Mouse (Mus musculus) stomach, embryonic 14.5 days (tissue): ENCODE measurements around the gene 1700001O22Rik. TPM values are rescaled to one million over a fixed set of nuclear protein-coding genes. Genes with fewer than 3 reads are reported as not detected.

Source experiments
- ATAC-seq: fragments of 200-750 bp; cut with Nextera tagmentation; 2 replicates; pipeline ENCODE4 v1.8.0; 2017; ENCODE audit warnings: low read depth, moderate TSS enrichment; ENCODE audit not compliant: insufficient number of reproducible peaks, insufficient read depth, low FRiP score
- H3K27ac ChIP-seq: fragments of 300-500 bp; sonication (generic); 2 replicates; pipeline ENCODE4 v1.5.1; 2014; ENCODE audit warnings: mild to moderate bottlenecking, low read length, moderate library complexity, mixed read lengths
- H3K27me3 ChIP-seq: fragments of 300-500 bp; sonication (generic); 2 replicates; pipeline ENCODE4 v1.6.1; 2014; ENCODE audit warnings: low read length, control low read depth, mixed read lengths; ENCODE audit not compliant: control insufficient read depth, insufficient read depth
- H3K36me3 ChIP-seq: fragments of 300-500 bp; sonication (generic); 2 replicates; pipeline ENCODE4 v1.6.1; 2014; ENCODE audit warnings: mild to moderate bottlenecking, control low read depth, low read length, moderate library complexity, mixed read lengths; ENCODE audit not compliant: control insufficient read depth, insufficient read depth
- H3K4me1 ChIP-seq: fragments of 300-500 bp; sonication (generic); 2 replicates; pipeline ENCODE4 v1.6.1; 2014; ENCODE audit warnings: low read length, control low read depth, mixed read lengths; ENCODE audit not compliant: control insufficient read depth, insufficient read depth
- H3K4me2 ChIP-seq: fragments of 300-500 bp; sonication (generic); replicated peaks from 2 replicates; pipeline ENCODE4 v1.6.1; 2014; ENCODE audit warnings: low read depth, low read length, control low read depth
- H3K4me3 ChIP-seq: fragments of 300-500 bp; sonication (generic); 2 replicates; pipeline ENCODE4 v1.5.1; 2014; ENCODE audit warnings: low read depth, low read length, control low read depth
- H3K9ac ChIP-seq: fragments of 300-500 bp; sonication (generic); replicated peaks from 2 replicates; pipeline ENCODE4 v1.6.1; 2014; ENCODE audit warnings: low read depth, mild to moderate bottlenecking, control low read depth, low read length, moderate library complexity, mixed read lengths
- H3K9me3 ChIP-seq: fragments of 300-500 bp; sonication (generic); 2 replicates; pipeline ENCODE4 v1.6.1; 2016; ENCODE audit warnings: low read depth, low read length, control low read depth; ENCODE audit not compliant: control insufficient read depth
- WGBS: fragments of 180-500 bp; shearing (Covaris S2); extraction: QIAGEN DNeasy Blood & Tissue Kit; methylation state at CpG from one replicate; pipeline ENCODE4 v1.1.7; 2014; 5-methylcytosine and 5-hydroxymethylcytosine counted together
- polyA plus RNA-seq: library from polyadenylated mRNA; unstranded; fragments of >200 nt; fragmentation: Nextera tagmentation; extraction: Ambion mirVana; gene quantifications from 2 replicates; pipeline ENCODE4 v1.2.1, GENCODE M21; 2014

1700001O22Rik gene
- polyA plus RNA-seq, 1 experiment from 2014 or later = 3.3 TPM

DNA sequence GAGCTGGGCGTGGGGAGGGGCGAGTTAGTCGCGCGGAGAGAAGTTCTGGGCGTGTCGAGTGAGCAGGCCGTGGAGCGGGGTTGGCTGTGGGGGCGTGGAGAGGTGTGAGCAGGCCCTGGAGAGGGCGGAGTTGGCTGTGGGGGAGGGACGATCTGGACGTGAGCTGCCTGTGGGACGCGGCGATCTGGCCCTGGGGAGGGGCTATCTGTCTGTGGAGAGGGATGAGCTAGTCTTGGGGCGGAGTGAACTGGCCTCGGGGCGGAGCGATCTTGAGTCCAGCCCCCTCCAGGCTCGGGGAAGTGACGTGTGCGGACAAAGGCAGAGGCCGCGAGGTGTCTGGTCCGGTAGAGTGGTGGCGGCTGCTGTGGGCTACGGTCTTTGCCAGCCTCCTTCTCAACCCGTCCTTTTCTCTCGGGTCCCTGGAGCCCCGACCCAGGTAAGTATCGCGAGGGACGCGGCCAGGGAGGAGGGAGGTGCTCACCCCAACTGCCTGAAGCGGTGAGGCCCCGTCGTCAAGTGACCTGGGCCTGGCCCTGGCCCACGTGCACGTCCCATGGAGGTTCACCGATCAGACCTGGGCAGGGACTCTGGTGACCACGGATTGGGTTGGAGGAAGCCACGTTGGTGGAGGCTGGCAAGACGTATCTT is 4.3 kb upstream of the 1700001O22Rik start, which contains the start of gene Ntmt1:
Ntmt1 (plus strand) TSS at position 179 of the 648 bp plus-strand sequence.
- peaks cover 17% of the 10 kb centered on the region for H3K4me1 ChIP-seq
- peak; percentile 99 for ATAC-seq
- H3K27me3 ChIP-seq = no peaks in the 10 kb centered on the region
- H3K27ac ChIP-seq = peak within 1 kb of the TSS; percentile 75
- H3K36me3 ChIP-seq = peaks cover 3% of the 10 kb centered on the region; the same call in 1 of the 2 replicates
- no peaks in the 10 kb centered on the region for H3K9me3 ChIP-seq
- peak within 1 kb of the TSS; percentile 96 for H3K4me2 ChIP-seq
- peak within 1 kb of the TSS; percentile 61 for H3K4me3 ChIP-seq
- WGBS = under 1% methylated on average over 43 of the region's 44 CpGs
- H3K9ac ChIP-seq = peak within 1 kb of the TSS; percentile 67

GRCm38 (mm10) chr2:30807147-30807647 is 3.7 kb upstream of the 1700001O22Rik start:
- 8% methylated on average over 28 of the region's 28 CpGs for WGBS
- peak; percentile 8; the same call in 1 of the 2 replicates for ATAC-seq
- peak overlapping the region; percentile 75; the same call in 1 of the 2 replicates for H3K27ac ChIP-seq
- peak overlapping the region; percentile 61 for H3K4me3 ChIP-seq
- H3K9me3 ChIP-seq = no peaks in the 10 kb centered on the region
- H3K36me3 ChIP-seq = peaks cover 3% of the 10 kb centered on the region; the same call in 1 of the 2 replicates
- H3K4me2 ChIP-seq = peak overlapping the region; percentile 61
- H3K4me1 ChIP-seq = peaks cover 17% of the 10 kb centered on the region
- H3K9ac ChIP-seq = no peak overlapping the region; the same call in 1 of the 2 replicates
- H3K27me3 ChIP-seq = no peaks in the 10 kb centered on the region

GRCm38 (mm10) chr2:30805983-30806382 is 2.5 kb upstream of the 1700001O22Rik start:
- H3K4me3 ChIP-seq = no peak overlapping the region
- no peak overlapping the region for H3K27ac ChIP-seq
- no peaks in the 10 kb centered on the region for H3K36me3 ChIP-seq
- H3K4me2 ChIP-seq = no peak overlapping the region
- no peaks in the 10 kb centered on the region for H3K9me3 ChIP-seq
- H3K27me3 ChIP-seq = 0 out of 2 replicates have a peak, but pooled peaks cover 4% of the 10 kb centered on the region
- H3K4me1 ChIP-seq = peaks cover 19% of the 10 kb centered on the region
- H3K9ac ChIP-seq = no peak overlapping the region
- ATAC-seq = no peak
- 91% methylated on average over 2 of the region's 2 CpGs for WGBS

DNA sequence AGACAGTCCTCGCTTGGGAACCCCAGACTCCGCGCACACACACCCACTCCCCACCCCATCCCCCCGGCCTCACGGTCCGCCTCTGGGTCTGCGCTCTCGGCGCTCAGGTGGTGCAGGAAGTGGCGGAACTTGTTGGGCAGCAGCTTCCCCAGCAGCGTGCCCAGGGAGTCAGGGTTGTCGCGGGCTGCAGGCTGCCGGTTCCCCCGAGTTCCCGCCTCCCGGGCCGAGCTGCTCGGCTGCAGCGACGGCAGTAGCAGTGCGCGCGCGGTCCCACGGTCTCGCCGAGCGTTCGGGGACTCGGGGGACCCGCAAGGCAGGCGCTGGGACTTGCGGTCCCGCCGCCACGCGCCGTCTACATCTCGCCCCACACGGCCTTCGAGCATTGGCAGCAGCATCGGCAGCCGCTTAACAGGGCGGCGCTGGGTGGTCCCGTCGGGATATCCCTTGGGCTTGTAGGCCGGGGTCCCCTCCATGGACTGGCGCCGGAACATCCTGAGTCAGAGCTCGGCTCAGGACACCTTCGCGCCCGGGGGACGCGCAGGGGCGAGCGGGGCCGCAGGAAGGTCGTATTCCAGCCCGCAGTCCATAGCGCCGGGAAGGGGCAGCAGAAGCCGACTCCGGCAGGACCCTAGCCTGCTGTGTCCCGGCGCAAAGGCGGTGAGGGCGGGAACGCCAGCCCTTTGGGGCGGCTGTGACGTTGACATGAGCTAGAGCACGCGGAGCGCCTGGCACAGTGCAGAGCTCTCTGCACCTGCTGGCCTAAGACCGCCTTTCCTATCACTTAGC is 2.2 kb downstream of the 1700001O22Rik start:
- H3K4me2 ChIP-seq = peak overlapping the region; percentile 98
- under 1% methylated on average over 77 of the region's 77 CpGs for WGBS
- no peaks in the 10 kb centered on the region for H3K9me3 ChIP-seq
- peaks cover 12% of the 10 kb centered on the region; the same call in 1 of the 2 replicates for H3K4me1 ChIP-seq
- H3K27me3 ChIP-seq = 0 out of 2 replicates have a peak, but pooled peaks cover 4% of the 10 kb centered on the region
- H3K27ac ChIP-seq = no peak overlapping the region
- no peaks in the 10 kb centered on the region for H3K36me3 ChIP-seq
- 0 out of 2 replicates have a peak, but pooled peaks have one; percentile 40 for ATAC-seq
- peak overlapping the region; percentile 57 for H3K9ac ChIP-seq
- H3K4me3 ChIP-seq = peak overlapping the region; percentile 41

DNA sequence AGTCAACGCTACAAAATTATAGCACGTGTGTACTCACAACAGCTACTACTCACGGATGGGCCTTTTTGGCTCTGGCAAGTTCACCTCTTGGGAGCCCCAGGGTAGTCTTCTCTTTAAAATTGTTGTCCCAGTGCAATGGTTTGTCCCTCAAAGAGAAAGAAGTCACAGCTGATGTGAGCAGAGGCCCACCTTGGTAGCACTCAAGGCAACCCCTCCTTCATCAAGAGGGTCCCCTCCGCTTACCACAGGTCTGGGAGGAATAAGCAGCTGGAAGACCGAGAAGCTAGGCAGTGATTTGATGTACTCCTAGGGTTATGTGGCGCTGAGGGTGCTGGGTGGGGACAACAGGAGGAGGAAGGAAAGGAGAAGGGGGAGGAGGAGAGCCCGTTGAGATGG is 2.8 kb downstream of the 1700001O22Rik start:
- no peaks in the 10 kb centered on the region for H3K9me3 ChIP-seq

DNA sequence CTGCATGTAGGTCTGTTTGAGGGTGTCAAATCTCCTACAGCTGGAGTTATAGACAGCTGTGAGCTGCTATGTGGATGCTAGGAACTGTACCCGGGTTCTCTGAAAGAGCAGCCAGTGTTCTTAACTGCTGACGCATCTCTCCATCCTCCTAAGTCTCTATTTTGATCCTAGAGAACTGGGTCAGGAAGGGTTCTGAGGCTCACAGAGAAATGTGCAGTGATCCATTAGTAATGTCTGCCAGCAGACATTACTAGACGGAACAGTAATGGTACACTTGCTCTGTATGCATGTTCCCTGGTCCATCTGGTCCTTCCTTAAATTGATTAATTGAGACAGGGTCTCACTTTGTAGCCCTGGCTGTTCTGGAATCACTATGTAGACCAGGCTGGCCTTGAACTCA is 4.0 kb downstream of the 1700001O22Rik start:
- H3K36me3 ChIP-seq = no peaks in the 10 kb centered on the region
- H3K27me3 ChIP-seq = 0 out of 2 replicates have a peak, but pooled peaks cover 4% of the 10 kb centered on the region
- H3K27ac ChIP-seq = no peak overlapping the region
- no peak overlapping the region for H3K4me3 ChIP-seq
- H3K4me2 ChIP-seq = no peak overlapping the region
- no peak for ATAC-seq
- WGBS = 69% methylated on average over 3 of the region's 3 CpGs
- no peaks in the 10 kb centered on the region for H3K9me3 ChIP-seq
- H3K4me1 ChIP-seq = peaks cover 17% of the 10 kb centered on the region
- H3K9ac ChIP-seq = no peak overlapping the region

More for the DNA sequence above, 2.8 kb downstream of the 1700001O22Rik start:
- peak overlapping the region; percentile 41; the same call in 1 of the 2 replicates for H3K4me3 ChIP-seq
- no peak overlapping the region for H3K27ac ChIP-seq
- H3K36me3 ChIP-seq = no peaks in the 10 kb centered on the region
- peak overlapping the region; percentile 98 for H3K4me2 ChIP-seq
- no peak for ATAC-seq
- peaks cover 17% of the 10 kb centered on the region for H3K4me1 ChIP-seq
- H3K27me3 ChIP-seq = 0 out of 2 replicates have a peak, but pooled peaks cover 4% of the 10 kb centered on the region
- H3K9ac ChIP-seq = peak overlapping the region; percentile 57
- WGBS = 34% methylated on average over 7 of the region's 7 CpGs

DNA sequence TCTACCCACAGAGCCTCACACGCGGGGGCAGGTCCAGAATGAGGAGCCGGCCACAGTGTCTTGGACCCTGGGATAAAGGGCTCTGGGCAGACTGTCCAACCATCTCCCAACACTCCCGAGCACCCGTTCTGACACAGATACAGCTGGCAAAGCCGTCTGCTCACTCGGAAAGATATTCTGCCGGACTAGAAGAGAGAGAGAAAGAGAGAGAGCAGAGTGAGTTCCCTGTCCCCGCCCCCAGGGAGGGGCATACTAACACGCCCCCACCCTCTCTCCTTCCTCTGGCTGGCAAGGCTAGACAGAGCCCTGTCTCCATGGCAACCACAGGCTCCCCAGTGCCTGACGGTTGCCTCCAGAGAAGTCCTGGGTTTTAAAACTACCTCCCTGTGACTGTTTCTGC is 7.1 kb downstream of the 1700001O22Rik start:
- no peaks in the 10 kb centered on the region for H3K27me3 ChIP-seq
- H3K27ac ChIP-seq = peak overlapping the region; percentile 22; the same call in 1 of the 2 replicates
- H3K36me3 ChIP-seq = no peaks in the 10 kb centered on the region
- H3K4me3 ChIP-seq = peak overlapping the region; percentile 14
- WGBS = 8% methylated on average over 11 of the region's 11 CpGs
- H3K4me2 ChIP-seq = peak overlapping the region; percentile 35
- no peak overlapping the region for H3K9ac ChIP-seq
- peak; percentile 68 for ATAC-seq
- H3K4me1 ChIP-seq = peaks cover 20% of the 10 kb centered on the region
- no peaks in the 10 kb centered on the region for H3K9me3 ChIP-seq

DNA sequence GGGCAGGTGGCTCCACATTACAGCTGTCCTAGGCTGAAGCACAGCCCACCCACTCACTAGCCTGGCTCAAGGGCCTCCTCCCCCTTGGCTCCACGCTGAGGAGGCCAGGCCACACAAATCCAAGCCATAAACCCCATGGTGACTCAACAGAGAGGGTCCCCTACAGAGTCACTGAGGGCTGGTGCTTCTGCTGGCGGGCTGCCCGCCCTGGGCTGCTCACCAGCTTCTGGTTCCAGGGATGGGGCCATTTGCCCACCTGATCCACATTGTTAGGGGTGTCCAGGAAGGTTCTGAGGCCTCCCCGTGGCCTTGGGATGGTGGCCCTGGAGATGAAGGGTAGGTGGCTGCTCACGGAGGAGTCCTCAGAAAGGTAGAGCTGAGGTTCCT is 7.6 kb downstream of the 1700001O22Rik start:
- 69% methylated on average over 5 of the region's 5 CpGs for WGBS
- Histone ChIP-seq H3K27me3 (no peaks in the 10 kb centered on the region), H3K36me3 (no peaks in the 10 kb centered on the region), H3K4me1 (peaks cover 17% of the 10 kb centered on the region), H3K4me2 (peak overlapping the region; percentile 35; the same call in 1 of the 2 replicates), H3K9me3 (no peaks in the 10 kb centered on the region), H3K4me3 (peak overlapping the region; percentile 14; the same call in 1 of the 2 replicates), H3K27ac (peak overlapping the region; percentile 22; the same call in 1 of the 2 replicates), H3K9ac (no peak overlapping the region)
- no peak for ATAC-seq
